Mouse (Mus musculus) embryonic fibroblast, embryonic 13.5 days (primary cell): Measurements from ENCODE around the gene Coro7.

Experiments used
- CTCF ChIP-seq: IDR thresholded peaks from 2 replicates; pipeline ENCODE4 v1.5.1; 2011; ENCODE audit warnings: mild to moderate bottlenecking, control low read depth, low read length, moderate library complexity, borderline replicate concordance; ENCODE audit not compliant: insufficient read depth
- POLR2A ChIP-seq: IDR thresholded peaks from 2 replicates; pipeline ENCODE4 v1.6.1; 2011; ENCODE audit warnings: low read depth, mild to moderate bottlenecking, control low read depth, low read length, moderate library complexity

- TF ChIP-seq CTCF = peak; percentile 37; the same call in 1 of the 2 replicates
- no peak for TF ChIP-seq POLR2A
These were observed 73.0 kb downstream of the Coro7 start for GRCm38 (mm10) chr16:4606431-4607084.
